Mouse (Mus musculus) neural tube, embryonic 12.5 days (tissue): Measurements from ENCODE around the gene Rnf34. TPM values are rescaled to one million over a fixed set of nuclear protein-coding genes. Genes with fewer than 3 reads are reported as not detected.

ENCODE experiments used
- ATAC-seq: fragments of 200-750 bp; cut with Nextera tagmentation; 2 replicates; pipeline ENCODE4 v1.8.0; 2017; ENCODE audit warnings: low read depth, mild to moderate bottlenecking, moderate TSS enrichment, moderate library complexity; ENCODE audit not compliant: low FRiP score
- H3K27ac ChIP-seq: fragments of 300-500 bp; sonication (generic); 2 replicates; pipeline ENCODE4 v1.5.1; 2016
- H3K27me3 ChIP-seq: fragments of 300-500 bp; sonication (generic); replicated peaks from 2 replicates; pipeline ENCODE4 v1.6.1; 2016; ENCODE audit warnings: mild to moderate bottlenecking
- H3K36me3 ChIP-seq: fragments of 300-500 bp; sonication (generic); 2 replicates; pipeline ENCODE4 v1.6.1; 2016; ENCODE audit warnings: mild to moderate bottlenecking
- H3K4me1 ChIP-seq: fragments of 300-500 bp; sonication (generic); 2 replicates; pipeline ENCODE4 v1.6.1; 2016
- H3K4me2 ChIP-seq: fragments of 300-500 bp; sonication (generic); replicated peaks from 2 replicates; pipeline ENCODE4 v1.6.1; 2016; ENCODE audit warnings: mild to moderate bottlenecking
- H3K4me3 ChIP-seq: fragments of 300-500 bp; sonication (generic); 2 replicates; pipeline ENCODE4 v1.5.1; 2016
- H3K9ac ChIP-seq: fragments of 300-500 bp; sonication (generic); 2 replicates; pipeline ENCODE4 v1.6.1; 2016; ENCODE audit warnings: mild to moderate bottlenecking
- H3K9me3 ChIP-seq: fragments of 300-500 bp; sonication (generic); 2 replicates; pipeline ENCODE4 v1.6.1; 2016; ENCODE audit warnings: mild to moderate bottlenecking
- WGBS: fragments of 180-500 bp; shearing (Covaris S2); methylation state at CpG from one replicate; pipeline ENCODE4 v1.1.7; 2016; 5-methylcytosine and 5-hydroxymethylcytosine counted together
- polyA plus RNA-seq: library from polyadenylated mRNA; unstranded; fragments of >200 nt; fragmentation: Nextera tagmentation; extraction: Ambion mirVana; gene quantifications from 2 replicates; pipeline ENCODE4 v1.2.1, GENCODE M21; 2016

Rnf34 gene
- polyA plus RNA-seq, 1 experiment from 2014 or later: 52.8 TPM

GRCm38 (mm10) chr5:122908001-122908400 lies 58.2 kb downstream of the Rnf34 start:
- no peaks in the 10 kb centered on the region for H3K36me3 ChIP-seq
- H3K9ac ChIP-seq: no peak overlapping the region
- H3K4me3 ChIP-seq: no peak overlapping the region
- ATAC-seq: no peak
- H3K4me1 ChIP-seq: no peaks in the 10 kb centered on the region
- WGBS: 88% methylated on average over 2 of the region's 2 CpGs
- no peak overlapping the region for H3K4me2 ChIP-seq
- no peaks in the 10 kb centered on the region for H3K27me3 ChIP-seq
- H3K9me3 ChIP-seq: no peaks in the 10 kb centered on the region
- no peak overlapping the region for H3K27ac ChIP-seq

- Histone ChIP-seq H3K27me3 (no peaks in the 10 kb centered on the region), H3K4me1 (no peaks in the 10 kb centered on the region), H3K27ac (no peak overlapping the region), H3K4me2 (no peak overlapping the region), H3K9ac (no peak overlapping the region), H3K4me3 (no peak overlapping the region), H3K36me3 (no peaks in the 10 kb centered on the region), H3K9me3 (no peaks in the 10 kb centered on the region)
- 80% methylated on average over 18 of the region's 18 CpGs for WGBS
- no peak for ATAC-seq
Measured at GRCm38 (mm10) chr5:122909481-122909880, 59.6 kb downstream of the Rnf34 start.

GRCm38 (mm10) chr5:122912863-122913262 lies 63.0 kb downstream of the Rnf34 start:
- no peaks in the 10 kb centered on the region for H3K9me3 ChIP-seq
- H3K27me3 ChIP-seq: no peaks in the 10 kb centered on the region
- no peak overlapping the region for H3K27ac ChIP-seq
- H3K36me3 ChIP-seq: no peaks in the 10 kb centered on the region; the same call in 1 of the 2 replicates
- no peaks in the 10 kb centered on the region for H3K4me1 ChIP-seq
- no peak overlapping the region for H3K4me2 ChIP-seq
- no peak overlapping the region for H3K9ac ChIP-seq
- no peak overlapping the region for H3K4me3 ChIP-seq
- ATAC-seq: no peak
- 91% methylated on average over 4 of the region's 4 CpGs for WGBS

- WGBS: 91% methylated on average over 6 of the region's 6 CpGs
- ATAC-seq: no peak
Measured at GRCm38 (mm10) chr5:122916147-122916546, 66.3 kb downstream of the Rnf34 start.

GRCm38 (mm10) chr5:122917982-122918711 lies 68.3 kb downstream of the Rnf34 start:
- Histone ChIP-seq H3K27me3 (no peaks in the 10 kb centered on the region), H3K4me2 (no peak overlapping the region), H3K36me3 (no peaks in the 10 kb centered on the region; the same call in none of the 2 replicates), H3K9ac (no peak overlapping the region), H3K4me3 (no peak overlapping the region), H3K4me1 (no peaks in the 10 kb centered on the region), H3K27ac (no peak overlapping the region), H3K9me3 (no peaks in the 10 kb centered on the region)
- no peak for ATAC-seq
- 42% methylated on average over 7 of the region's 7 CpGs for WGBS

More at GRCm38 (mm10) chr5:122916147-122916546, 66.3 kb downstream of the Rnf34 start:
- H3K4me3 ChIP-seq: no peak overlapping the region
- no peaks in the 10 kb centered on the region; the same call in none of the 2 replicates for H3K36me3 ChIP-seq
- no peak overlapping the region for H3K27ac ChIP-seq
- no peak overlapping the region for H3K4me2 ChIP-seq
- no peaks in the 10 kb centered on the region for H3K9me3 ChIP-seq
- H3K27me3 ChIP-seq: no peaks in the 10 kb centered on the region
- H3K9ac ChIP-seq: no peak overlapping the region
- H3K4me1 ChIP-seq: no peaks in the 10 kb centered on the region

- no peaks in the 10 kb centered on the region for H3K9me3 ChIP-seq
Measured at GRCm38 (mm10) chr5:122920557-122920956, 70.7 kb downstream of the Rnf34 start.

More at GRCm38 (mm10) chr5:122920557-122920956, 70.7 kb downstream of the Rnf34 start:
- no peak for ATAC-seq
- H3K27me3 ChIP-seq: no peaks in the 10 kb centered on the region
- no peak overlapping the region for H3K27ac ChIP-seq
- no peaks in the 10 kb centered on the region for H3K4me1 ChIP-seq
- no peak overlapping the region for H3K4me2 ChIP-seq
- H3K9ac ChIP-seq: no peak overlapping the region
- H3K36me3 ChIP-seq: no peaks in the 10 kb centered on the region; the same call in 1 of the 2 replicates
- WGBS: 92% methylated on average over 5 of the region's 5 CpGs
- H3K4me3 ChIP-seq: no peak overlapping the region

Other genes starting within 250 kb of the Rnf34 start
- gene Ift81, start 235.5 kb upstream of the Rnf34 start, polyA plus RNA-seq: 47.4 and 51.5 TPM in 2 replicates
- 2.8 and 3.2 TPM in 2 replicates for gene P2rx7, start 206.1 kb upstream of the Rnf34 start, polyA plus RNA-seq
- 13.0 and 15.2 TPM in 2 replicates for gene P2rx4, start 142.5 kb upstream of the Rnf34 start, polyA plus RNA-seq
- gene Camkk2, start 70.6 kb upstream of the Rnf34 start, polyA plus RNA-seq: 43.1 and 44.2 TPM in 2 replicates
- gene Anapc5, start 28.7 kb upstream of the Rnf34 start, polyA plus RNA-seq: 506 and 512 TPM in 2 replicates
- 105 and 106 TPM in 2 replicates for gene Kdm2b, start 139.8 kb downstream of the Rnf34 start, polyA plus RNA-seq
- gene Orai1, start 165.0 kb downstream of the Rnf34 start, polyA plus RNA-seq: 13.9 and 14.2 TPM in 2 replicates
- gene Morn3, start 197.0 kb downstream of the Rnf34 start, polyA plus RNA-seq: not detected in 2 replicates
- 17.4 and 19.4 TPM in 2 replicates for gene Tmem120b, start 218.4 kb downstream of the Rnf34 start, polyA plus RNA-seq